Mouse (Mus musculus): ENCODE data around the gene Col23a1.

- TF ChIP-seq CTCF (IDR thresholded peaks at IDR 0.05; ENCODE audit: low read depth, low read length) (no peak), POLR2A (IDR thresholded peaks at IDR 0.05; ENCODE audit: insufficient read depth, low read length) (no peak)
Observed at GRCm38 (mm10) chr11:51632130-51632753, 342.5 kb downstream of the Col23a1 start.
